Mouse (Mus musculus) left cerebral cortex, adult 8-10 months (tissue): ENCODE data around the gene Trir. TPM values are rescaled to one million over a fixed set of nuclear protein-coding genes. Genes with fewer than 3 reads are reported as not detected.

Experiments used
- microRNA-seq, 2 experiments: library from miRNA; unstranded; fragments of <30 nt; microRNA quantifications; one replicate each; pipeline ENCODE4 v1.2.0; 2022
- total RNA-seq, 4 experiments: library from RNA; stranded (reverse); gene quantifications; 2 replicates each; pipeline ENCODE4 v1.2.4; 2022

Gene Trir
- total RNA-seq, 4 experiments from 2014 or later: 100 to 127 (median 115) TPM

Small RNAs within 50 kb of the gene (microRNA-seq; reads per million reads assigned to microRNA genes)
- gene Mir7070: 1.3 to 5.7 reads per million in 2 experiments

Other genes starting within 250 kb of the Trir start
- gene Nfix, start 226.5 kb upstream of the Trir start, total RNA-seq: 100 to 1,000 TPM; 352 to 438 (median 370) TPM
- gene Dand5, start 204.0 kb upstream of the Trir start, total RNA-seq: 1 to 10 TPM; 8.4 to 9.7 (median 8.9) TPM
- 10 to 100 TPM; 23.3 to 28.4 (median 24.7) TPM for gene Gadd45gip1, start 195.3 kb upstream of the Trir start, total RNA-seq
- 10 to 100 TPM; 72.4 to 90.1 (median 79.4) TPM for gene Rad23a, start 186.2 kb upstream of the Trir start, total RNA-seq
- gene Calr, start 179.9 kb upstream of the Trir start, total RNA-seq: 100 to 1,000 TPM; 333 to 426 (median 383) TPM
- gene Farsa, start 169.8 kb upstream of the Trir start, total RNA-seq: 10 to 100 TPM; 39.6 to 48.5 (median 43.7) TPM
- 1 to 10 TPM; 6.3 to 8.0 (median 6.8) TPM for gene Syce2, start 154.7 kb upstream of the Trir start, total RNA-seq
- gene Gcdh, start 132.9 kb upstream of the Trir start, total RNA-seq: 10 to 100 TPM; 29.8 to 43.0 (median 36.5) TPM
- gene Klf1, start 124.9 kb upstream of the Trir start, total RNA-seq: not detected
- gene Dnase2a, start 118.3 kb upstream of the Trir start, total RNA-seq: 10 to 100 TPM in 1 of 4 experiments, 1 to 10 TPM in 3; 5.0 to 12.2 (median 7.1) TPM
- 10 to 100 TPM; 69.1 to 76.7 (median 74.1) TPM for gene Mast1, start 89.5 kb upstream of the Trir start, total RNA-seq
- gene Rtbdn, start 79.8 kb upstream of the Trir start, total RNA-seq: 1 to 10 TPM; 1.2 to 1.5 (median 1.3) TPM
- gene Gm49661, start 57.4 kb upstream of the Trir start, total RNA-seq: 1 to 10 TPM in 1 of 4 experiments, not detected in 3; 1.8 TPM
- gene Prdx2, start 57.2 kb upstream of the Trir start, total RNA-seq: 100 to 1,000 TPM; 328 to 384 (median 347) TPM
- gene Rnaseh2a, start 57.1 kb upstream of the Trir start, total RNA-seq: 10 to 100 TPM; 45.9 to 60.0 (median 49.6) TPM
- gene Junb, start 48.1 kb upstream of the Trir start, total RNA-seq: 10 to 100 TPM; 39.3 to 88.9 (median 65.7) TPM
- gene Hook2, start 36.2 kb upstream of the Trir start, total RNA-seq: 10 to 100 TPM in 2 of 4 experiments, 1 to 10 TPM in 2; 9.0 to 13.0 (median 10.3) TPM
- gene Best2, start 12.3 kb upstream of the Trir start, total RNA-seq: not detected
- gene Asna1, start 1.5 kb upstream of the Trir start, total RNA-seq: 100 to 1,000 TPM; 126 to 130 (median 127) TPM
- gene Tnpo2, start 10.1 kb downstream of the Trir start, total RNA-seq: 100 to 1,000 TPM; 134 to 186 (median 156) TPM
- 10 to 100 TPM; 20.1 to 22.0 (median 21.1) TPM for gene Fbxw9, start 33.2 kb downstream of the Trir start, total RNA-seq
- not detected for gene Gm5741, start 41.2 kb downstream of the Trir start, total RNA-seq
- gene Dhps, start 44.9 kb downstream of the Trir start, total RNA-seq: 10 to 100 TPM; 63.5 to 75.3 (median 64.9) TPM
- 10 to 100 TPM; 51.1 to 64.5 (median 59.6) TPM for gene Wdr83os, start 53.9 kb downstream of the Trir start, total RNA-seq
- 10 to 100 TPM; 20.0 to 35.2 (median 26.5) TPM for gene Wdr83, start 54.5 kb downstream of the Trir start, total RNA-seq
- 10 to 100 TPM; 33.3 to 74.2 (median 49.2) TPM for gene Man2b1, start 56.4 kb downstream of the Trir start, total RNA-seq
- 10 to 100 TPM in 1 of 4 experiments, 1 to 10 TPM in 3; 6.5 to 10.2 (median 8.2) TPM for gene Zfp791, start 96.3 kb downstream of the Trir start, total RNA-seq
- gene Cks1brt, start 125.1 kb downstream of the Trir start, total RNA-seq: not detected
- gene Olfr371, start 199.2 kb downstream of the Trir start, total RNA-seq: not detected